Mouse (Mus musculus) midbrain, embryonic 11.5 days (tissue): Measurements from ENCODE around the gene Trp53i13. TPM values are rescaled to one million over a fixed set of nuclear protein-coding genes. Genes with fewer than 3 reads are reported as not detected.

Experiments used
- ATAC-seq: fragments of 200-750 bp; cut with Nextera tagmentation; 2 replicates; pipeline ENCODE4 v1.8.0; 2017; ENCODE audit warnings: moderate TSS enrichment, moderate library complexity; ENCODE audit not compliant: low FRiP score
- DNase-seq: peaks from one replicate; pipeline ENCODE4 v3.0.0; 2015; ENCODE audit warnings: low spot score; ENCODE audit errors: missing footprints
- H3K27ac ChIP-seq: fragments of 300-500 bp; sonication (generic); 2 replicates; pipeline ENCODE4 v1.5.1; 2014; ENCODE audit warnings: low read depth, low read length
- H3K27me3 ChIP-seq: fragments of 300-500 bp; sonication (generic); 2 replicates; pipeline ENCODE4 v1.6.1; 2014; ENCODE audit warnings: mild to moderate bottlenecking, low read length, moderate library complexity, mixed read lengths; ENCODE audit not compliant: control insufficient read depth, insufficient read depth
- H3K36me3 ChIP-seq: fragments of 300-500 bp; sonication (generic); 2 replicates; pipeline ENCODE4 v1.6.1; 2014; ENCODE audit warnings: mild to moderate bottlenecking, low read length, moderate library complexity, mixed read lengths; ENCODE audit not compliant: control insufficient read depth, insufficient read depth
- H3K4me1 ChIP-seq: fragments of 300-500 bp; sonication (generic); 2 replicates; pipeline ENCODE4 v1.6.1; 2014; ENCODE audit warnings: low read length; ENCODE audit not compliant: control insufficient read depth, insufficient read depth
- H3K4me2 ChIP-seq: fragments of 300-500 bp; sonication (generic); 2 replicates; pipeline ENCODE4 v1.6.1; 2014; ENCODE audit warnings: mild to moderate bottlenecking, moderate library complexity
- H3K4me3 ChIP-seq: fragments of 300-500 bp; sonication (generic); 2 replicates; pipeline ENCODE4 v1.5.1; 2014; ENCODE audit warnings: low read depth, low read length
- H3K9ac ChIP-seq: fragments of 300-500 bp; sonication (generic); 2 replicates; pipeline ENCODE4 v1.6.1; 2014; ENCODE audit warnings: low read length
- H3K9me3 ChIP-seq: fragments of 300-500 bp; sonication (generic); 2 replicates; pipeline ENCODE4 v1.6.1; 2016; ENCODE audit warnings: low read length; ENCODE audit not compliant: control insufficient read depth
- WGBS: fragments of 180-500 bp; shearing (Covaris S2); extraction: QIAGEN DNeasy Blood & Tissue Kit; methylation state at CpG from one replicate; pipeline ENCODE4 v1.1.7; 2014; 5-methylcytosine and 5-hydroxymethylcytosine counted together
- polyA plus RNA-seq: library from polyadenylated mRNA; unstranded; fragments of >200 nt; fragmentation: Nextera tagmentation; extraction: Ambion mirVana; gene quantifications from 2 replicates; pipeline ENCODE4 v1.2.1, GENCODE M21; 2014

The Trp53i13 gene
- polyA plus RNA-seq, 1 experiment from 2014 or later, result 27.3 TPM

DNA sequence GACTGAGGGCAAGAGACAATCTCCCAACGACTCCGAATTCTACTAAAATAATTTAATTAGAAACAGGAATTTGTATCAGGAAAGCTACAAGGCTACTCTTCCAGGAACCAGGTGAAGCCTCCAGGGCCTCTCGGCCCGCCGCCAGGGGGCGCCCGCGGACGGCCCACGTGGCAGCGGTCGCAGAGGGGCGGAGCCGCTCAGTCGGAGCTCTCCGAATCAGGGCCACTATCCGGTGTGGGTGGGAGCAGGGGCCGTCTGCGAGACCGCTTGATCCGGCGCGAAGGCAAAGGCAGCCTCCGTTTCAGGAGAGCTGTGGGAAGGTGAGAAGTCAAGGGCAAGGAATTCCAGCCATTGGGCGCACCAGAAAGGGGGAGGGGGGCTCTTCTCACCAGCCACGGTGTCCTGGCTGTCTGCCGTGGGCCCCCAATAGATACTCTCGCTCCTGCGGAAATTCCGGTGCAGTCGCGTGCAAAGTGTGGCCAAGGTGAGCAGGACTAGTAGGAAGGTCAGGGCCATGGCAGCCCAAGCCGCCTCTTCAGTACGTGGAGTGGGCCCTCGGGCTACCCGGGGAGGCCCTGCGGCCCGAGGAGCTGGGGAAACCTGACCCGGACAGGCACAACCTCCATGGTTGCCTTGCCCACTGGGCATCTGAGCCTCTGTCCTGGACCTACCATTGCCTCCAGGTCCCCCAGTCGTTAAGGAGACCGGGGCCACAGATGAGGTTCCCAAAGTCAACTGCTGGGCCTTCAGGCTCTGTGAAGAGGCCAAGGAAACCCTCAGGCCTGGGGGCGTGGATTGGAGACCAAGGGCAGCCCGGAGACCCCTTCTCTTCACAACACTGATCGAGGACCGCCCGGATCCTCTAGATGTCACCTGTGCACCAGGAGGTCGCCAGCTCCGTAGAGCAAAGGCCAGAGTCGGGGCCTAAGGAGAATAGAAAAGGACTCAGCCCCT, 7.4 kb downstream of the Trp53i13 start:
- Histone ChIP-seq H3K9ac (peak overlapping the region; percentile 44; the same call in 1 of the 2 replicates), H3K36me3 (peaks cover 20% of the 10 kb centered on the region)

DNA sequence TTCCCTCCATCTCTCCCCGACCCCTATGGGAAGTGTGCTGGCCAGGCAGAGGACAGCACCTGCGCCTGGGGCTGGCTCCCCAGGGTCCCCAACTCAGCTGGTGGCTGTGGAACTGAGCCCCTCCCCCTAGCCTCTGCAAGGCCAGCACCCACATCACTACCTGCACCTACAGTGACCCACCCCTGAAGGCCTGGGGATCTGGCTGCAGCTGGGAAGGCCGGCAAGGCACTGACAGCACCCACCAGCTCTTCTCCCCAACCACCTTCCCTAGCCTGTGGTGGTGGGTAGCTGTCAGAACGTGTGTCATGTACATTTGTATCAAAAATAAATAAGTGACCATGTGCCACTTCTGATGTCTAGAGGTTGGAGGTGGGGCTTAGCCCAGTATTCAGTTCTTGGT, 8.4 kb downstream of the Trp53i13 start:
- Histone ChIP-seq H3K9ac (no peak overlapping the region), H3K36me3 (peaks cover 26% of the 10 kb centered on the region), H3K4me2 (no peak overlapping the region), H3K9me3 (no peaks in the 10 kb centered on the region), H3K4me1 (peaks cover 8% of the 10 kb centered on the region), H3K27me3 (no peaks in the 10 kb centered on the region), H3K4me3 (no peak overlapping the region), H3K27ac (no peak overlapping the region)
- WGBS, result 70% methylated on average over 4 of the region's 4 CpGs
- DNase-seq (no peak), ATAC-seq (no peak)

More for the DNA sequence above, 7.4 kb downstream of the Trp53i13 start:
- 19% methylated on average over 49 of the region's 49 CpGs for WGBS
- H3K27ac ChIP-seq, result 0 out of 2 replicates have a peak overlapping the region, but pooled peaks have one; percentile 14
- H3K4me3 ChIP-seq, result peak overlapping the region; percentile 17
- DNase-seq (peak; percentile 99), ATAC-seq (peak; percentile 50)
- H3K27me3 ChIP-seq, result no peaks in the 10 kb centered on the region
- H3K4me2 ChIP-seq, result peak overlapping the region; percentile 50
- H3K4me1 ChIP-seq, result peaks cover 10% of the 10 kb centered on the region
- no peaks in the 10 kb centered on the region for H3K9me3 ChIP-seq

GRCm38 (mm10) chr11:77506941-77507340, 8.8 kb downstream of the Trp53i13 start:
- Histone ChIP-seq H3K27me3 (no peaks in the 10 kb centered on the region), H3K9me3 (no peaks in the 10 kb centered on the region), H3K4me3 (no peak overlapping the region), H3K9ac (no peak overlapping the region), H3K27ac (no peak overlapping the region), H3K4me1 (peaks cover 6% of the 10 kb centered on the region), H3K36me3 (peaks cover 26% of the 10 kb centered on the region), H3K4me2 (no peak overlapping the region)
- ATAC-seq (no peak), DNase-seq (no peak)
- 87% methylated on average over 6 of the region's 6 CpGs for WGBS

DNA sequence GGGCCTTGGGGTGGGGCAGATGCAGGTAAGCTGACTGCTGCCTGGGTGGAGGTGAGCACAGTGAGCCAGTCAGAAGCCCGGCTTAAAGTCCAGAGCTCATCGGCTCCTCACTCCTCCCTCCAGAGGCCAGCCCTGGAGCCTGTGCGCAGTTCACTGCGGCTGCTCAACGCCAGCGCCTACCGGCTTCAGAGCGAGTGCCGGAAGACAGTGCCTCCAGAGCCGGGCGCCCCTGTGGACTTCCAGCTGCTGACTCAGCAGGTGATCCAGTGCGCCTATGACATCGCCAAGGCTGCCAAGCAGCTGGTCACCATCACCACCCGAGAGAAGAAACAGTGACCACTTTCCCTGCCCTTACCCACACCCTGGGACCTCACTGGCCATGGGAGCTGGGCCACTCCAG, 9.5 kb downstream of the Trp53i13 start:
- Histone ChIP-seq H3K9me3 (no peaks in the 10 kb centered on the region), H3K4me2 (no peak overlapping the region), H3K36me3 (peaks cover 26% of the 10 kb centered on the region), H3K9ac (no peak overlapping the region), H3K27me3 (no peaks in the 10 kb centered on the region), H3K4me3 (no peak overlapping the region), H3K27ac (no peak overlapping the region), H3K4me1 (peaks cover 6% of the 10 kb centered on the region)
- WGBS, result 87% methylated on average over 14 of the region's 14 CpGs
- ATAC-seq (no peak), DNase-seq (no peak)

DNA sequence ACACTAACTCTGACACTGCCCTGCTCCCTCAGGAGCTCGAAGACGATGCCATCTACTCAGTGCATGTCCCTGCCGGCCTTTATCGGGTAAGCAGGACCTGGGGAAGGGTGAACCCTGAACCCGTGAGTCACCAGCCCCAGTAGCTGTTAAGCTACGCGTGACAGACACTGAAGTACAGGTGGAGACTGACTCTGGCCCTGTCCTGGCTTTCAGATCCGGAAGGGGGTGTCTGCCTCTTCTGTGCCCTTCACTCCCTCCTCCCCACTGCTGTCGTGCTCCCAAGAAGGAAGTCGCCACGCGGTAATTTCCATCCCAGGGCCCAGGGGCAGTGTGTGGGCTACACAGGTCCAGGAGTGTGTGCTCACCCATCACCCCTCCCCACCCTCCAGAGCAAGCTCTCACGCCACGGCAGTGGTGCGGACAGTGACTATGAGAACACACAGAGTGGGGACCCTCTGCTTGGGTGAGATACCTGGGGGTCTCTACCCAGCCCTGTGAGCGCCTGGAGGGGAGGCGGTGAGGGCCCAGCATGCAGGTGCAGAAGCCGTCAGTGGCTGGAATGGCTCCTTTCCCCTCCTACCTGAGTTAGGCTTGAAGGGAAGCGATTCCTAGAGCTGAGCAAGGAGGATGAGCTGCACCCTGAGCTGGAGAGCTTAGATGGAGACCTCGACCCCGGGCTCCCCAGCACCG, 10.3 kb downstream of the Trp53i13 start:
- 93% methylated on average over 22 of the region's 22 CpGs for WGBS
- Histone ChIP-seq H3K9ac (no peak overlapping the region), H3K9me3 (no peaks in the 10 kb centered on the region), H3K4me2 (no peak overlapping the region), H3K4me3 (no peak overlapping the region), H3K27ac (no peak overlapping the region), H3K4me1 (peaks cover 12% of the 10 kb centered on the region), H3K36me3 (peaks cover 26% of the 10 kb centered on the region), H3K27me3 (no peaks in the 10 kb centered on the region)
- DNase-seq, result no peak
- no peak for ATAC-seq

DNA sequence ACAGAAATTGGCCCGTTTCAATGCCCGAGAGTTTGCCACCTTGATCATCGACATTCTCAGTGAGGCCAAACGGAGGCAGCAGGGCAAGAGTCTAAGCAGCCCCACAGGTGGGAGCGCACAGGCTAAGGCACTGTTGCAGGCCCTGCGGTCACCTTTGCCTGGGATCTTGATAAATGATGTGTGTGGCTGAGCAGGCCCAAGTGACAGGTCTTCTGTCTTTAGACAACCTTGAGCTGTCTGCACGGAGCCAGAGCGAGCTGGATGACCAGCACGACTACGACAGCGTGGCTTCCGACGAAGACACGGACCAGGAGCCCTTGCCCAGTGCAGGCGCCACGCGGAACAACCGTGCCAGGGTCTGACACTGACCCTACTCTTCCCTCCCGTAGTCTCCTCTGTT, 11.4 kb downstream of the Trp53i13 start:
- Histone ChIP-seq H3K9ac (no peak overlapping the region), H3K27me3 (no peaks in the 10 kb centered on the region), H3K4me3 (no peak overlapping the region), H3K9me3 (no peaks in the 10 kb centered on the region), H3K4me2 (no peak overlapping the region), H3K4me1 (peaks cover 12% of the 10 kb centered on the region), H3K27ac (no peak overlapping the region), H3K36me3 (peaks cover 26% of the 10 kb centered on the region)
- no peak for ATAC-seq
- no peak for DNase-seq
- WGBS, result 96% methylated on average over 19 of the region's 19 CpGs

- Histone ChIP-seq H3K9ac (no peak overlapping the region), H3K36me3 (peaks cover 26% of the 10 kb centered on the region), H3K27ac (no peak overlapping the region), H3K4me2 (no peak overlapping the region), H3K9me3 (no peaks in the 10 kb centered on the region), H3K4me3 (no peak overlapping the region), H3K4me1 (peaks cover 12% of the 10 kb centered on the region), H3K27me3 (no peaks in the 10 kb centered on the region)
- DNase-seq (no peak), ATAC-seq (no peak)
- 68% methylated on average over 3 of the region's 3 CpGs for WGBS
Measured at GRCm38 (mm10) chr11:77503511-77503910, 12.3 kb downstream of the Trp53i13 start.

DNA sequence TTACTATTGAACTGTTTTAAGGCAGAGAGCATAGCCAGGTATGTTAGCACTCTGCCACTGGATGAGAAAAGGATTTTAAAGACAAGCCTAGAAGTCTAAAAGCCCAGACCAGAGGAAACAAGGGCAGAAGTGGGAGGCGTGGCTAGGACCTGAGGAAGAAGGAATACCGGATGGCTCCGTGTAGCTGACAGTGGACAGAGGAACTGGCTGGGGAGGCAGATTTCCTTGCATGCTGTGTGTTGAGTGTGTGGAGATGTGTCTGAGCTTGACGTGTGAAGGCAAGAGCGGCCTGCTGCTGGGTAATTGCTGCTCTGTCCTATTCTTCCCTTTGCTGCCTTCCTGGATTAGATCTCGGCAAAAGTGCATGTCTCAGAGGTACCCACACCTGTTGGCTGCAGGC, 13.3 kb downstream of the Trp53i13 start:
- H3K36me3 ChIP-seq, result peaks cover 26% of the 10 kb centered on the region
- H3K27ac ChIP-seq, result no peak overlapping the region
- no peak overlapping the region for H3K9ac ChIP-seq
- H3K27me3 ChIP-seq, result no peaks in the 10 kb centered on the region
- H3K9me3 ChIP-seq, result no peaks in the 10 kb centered on the region
- peaks cover 17% of the 10 kb centered on the region for H3K4me1 ChIP-seq
- DNase-seq, result no peak
- no peak overlapping the region for H3K4me2 ChIP-seq
- H3K4me3 ChIP-seq, result no peak overlapping the region
- whole genome bisulfite sequencing, result 85% methylated on average over 6 of the region's 6 CpGs
- ATAC-seq, result no peak

DNA sequence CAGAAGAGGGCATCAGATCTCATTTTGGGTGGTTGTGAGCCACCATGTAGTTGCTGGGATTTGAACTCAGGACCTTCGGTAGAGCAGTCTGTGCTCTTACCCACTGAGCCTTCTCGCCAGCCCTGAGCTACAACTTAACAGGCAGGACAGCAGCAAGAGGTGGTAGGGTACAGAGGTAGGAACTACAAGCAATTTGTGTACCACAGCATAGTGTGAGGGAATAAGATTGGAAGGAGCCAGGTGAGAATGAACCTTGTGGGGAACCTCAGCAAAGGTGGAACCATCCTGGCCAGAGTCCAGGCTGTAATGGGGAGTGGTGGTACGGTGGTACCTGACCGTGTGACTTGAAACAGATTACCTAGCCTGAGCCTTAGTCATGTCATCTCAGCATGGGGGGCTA, 13.8 kb downstream of the Trp53i13 start:
- H3K4me2 ChIP-seq, result no peak overlapping the region
- DNase-seq (no peak), ATAC-seq (no peak)
- peaks cover 24% of the 10 kb centered on the region for H3K36me3 ChIP-seq
- no peaks in the 10 kb centered on the region for H3K9me3 ChIP-seq
- H3K9ac ChIP-seq, result no peak overlapping the region
- H3K4me1 ChIP-seq, result peaks cover 23% of the 10 kb centered on the region
- no peak overlapping the region for H3K4me3 ChIP-seq
- no peaks in the 10 kb centered on the region for H3K27me3 ChIP-seq
- no peak overlapping the region for H3K27ac ChIP-seq
- 91% methylated on average over 4 of the region's 4 CpGs for WGBS
